Mouse (Mus musculus): ENCODE data around the gene Nrgn.

The Nrgn gene

GRCm38 (mm10) chr9:37552536-37553293 is at the start of gene Nrgn:
Gene Nrgn (minus strand): TSS chr9:37552904.
- peak; percentile 82 for DNase-seq (ENCODE audit: low spot score)

DNA sequence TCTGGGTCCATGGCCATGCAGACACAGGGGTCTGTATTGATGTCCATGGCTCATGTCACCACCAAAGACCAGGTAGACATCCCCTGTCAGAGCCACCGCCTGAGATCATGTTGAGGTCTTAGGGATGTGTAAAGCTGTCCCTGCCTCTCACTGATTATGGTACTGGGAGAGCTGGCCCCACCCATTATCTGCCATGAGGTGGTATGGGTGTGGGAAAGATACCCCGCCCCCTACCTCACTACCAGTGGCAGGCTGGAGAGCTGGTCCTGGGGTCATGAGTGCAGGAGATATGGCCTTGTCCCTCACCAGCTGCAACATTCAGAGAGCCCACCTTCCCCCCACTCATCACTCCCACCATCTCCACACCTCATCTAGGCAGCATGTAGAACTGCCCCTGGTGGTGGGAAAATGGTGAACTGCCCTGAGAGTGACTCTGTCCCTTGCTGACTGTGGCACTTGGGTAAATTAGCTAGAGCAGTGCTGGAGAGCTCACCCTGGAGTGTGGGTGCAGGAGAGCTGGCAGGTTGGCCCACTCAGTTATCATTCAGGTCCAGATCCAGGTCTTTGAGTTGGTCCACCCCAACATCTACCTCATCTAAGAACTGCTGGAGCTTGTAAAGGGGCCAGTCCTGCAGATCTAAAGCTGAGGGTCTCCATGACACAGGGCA is 48.0 kb upstream of the Nrgn start:
- DNase-seq (ENCODE audit: low spot score) = no peak

- no peak for DNase-seq (ENCODE audit: low spot score)
These were observed 45.9 kb upstream of the Nrgn start for GRCm38 (mm10) chr9:37598637-37599036.

DNA sequence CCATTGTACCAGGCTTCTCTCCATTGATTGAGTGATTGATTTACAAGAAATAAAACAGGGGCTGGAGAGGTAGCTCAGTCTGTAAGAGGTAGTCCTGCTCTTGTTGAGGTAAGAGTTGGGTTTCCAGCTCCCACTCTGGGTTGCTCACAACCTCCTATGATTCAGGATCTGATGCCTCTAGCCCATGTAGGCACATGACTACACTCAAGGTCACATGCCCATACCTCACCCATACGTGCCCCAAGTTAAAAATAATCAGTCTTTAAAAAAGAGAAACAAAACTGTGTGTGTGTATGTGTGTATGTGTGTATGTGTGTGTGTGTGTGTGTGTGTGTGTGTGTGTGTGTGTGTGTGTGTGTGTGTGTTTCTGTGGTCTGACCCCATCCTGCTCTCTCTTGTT is 42.9 kb upstream of the Nrgn start:
- DNase-seq (ENCODE audit: low spot score) = no peak

- DNase-seq (ENCODE audit: low spot score) = no peak
These were observed 41.0 kb upstream of the Nrgn start for GRCm38 (mm10) chr9:37593690-37594089.

DNA sequence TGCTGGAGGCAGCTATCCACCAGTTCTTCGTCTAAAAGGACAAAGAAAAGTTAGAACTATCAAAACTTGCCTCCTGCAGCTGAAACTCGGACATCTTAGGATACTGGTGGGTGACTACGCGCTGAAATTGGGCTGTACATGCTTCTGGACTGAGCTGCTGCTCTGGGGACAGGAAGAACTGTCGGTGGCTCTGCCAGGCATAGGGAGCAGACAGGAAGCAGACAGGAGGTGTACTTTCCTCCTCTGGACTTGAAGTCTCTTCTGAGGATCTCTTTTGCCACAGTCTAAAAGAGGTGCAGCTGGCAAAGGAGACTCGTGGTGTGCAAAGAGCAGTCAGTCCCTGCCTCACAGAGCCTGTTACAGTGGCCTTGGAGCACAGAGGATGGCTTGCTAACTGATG is 39.9 kb upstream of the Nrgn start:
- no peak for DNase-seq (ENCODE audit: low spot score)

- DNase-seq (ENCODE audit: low spot score) = no peak
These were observed 39.3 kb upstream of the Nrgn start for GRCm38 (mm10) chr9:37592025-37592424.

GRCm38 (mm10) chr9:37590381-37590780 is 37.7 kb upstream of the Nrgn start:
- DNase-seq (ENCODE audit: low spot score) = no peak

- DNase-seq (ENCODE audit: low spot score) = no peak
These were observed 34.0 kb upstream of the Nrgn start for GRCm38 (mm10) chr9:37586718-37587117.

GRCm38 (mm10) chr9:37583594-37583993 is 30.9 kb upstream of the Nrgn start:
- no peak for DNase-seq (ENCODE audit: low spot score)

- no peak for DNase-seq (ENCODE audit: low spot score)
These were observed 23.8 kb upstream of the Nrgn start for GRCm38 (mm10) chr9:37576436-37576930.

DNA sequence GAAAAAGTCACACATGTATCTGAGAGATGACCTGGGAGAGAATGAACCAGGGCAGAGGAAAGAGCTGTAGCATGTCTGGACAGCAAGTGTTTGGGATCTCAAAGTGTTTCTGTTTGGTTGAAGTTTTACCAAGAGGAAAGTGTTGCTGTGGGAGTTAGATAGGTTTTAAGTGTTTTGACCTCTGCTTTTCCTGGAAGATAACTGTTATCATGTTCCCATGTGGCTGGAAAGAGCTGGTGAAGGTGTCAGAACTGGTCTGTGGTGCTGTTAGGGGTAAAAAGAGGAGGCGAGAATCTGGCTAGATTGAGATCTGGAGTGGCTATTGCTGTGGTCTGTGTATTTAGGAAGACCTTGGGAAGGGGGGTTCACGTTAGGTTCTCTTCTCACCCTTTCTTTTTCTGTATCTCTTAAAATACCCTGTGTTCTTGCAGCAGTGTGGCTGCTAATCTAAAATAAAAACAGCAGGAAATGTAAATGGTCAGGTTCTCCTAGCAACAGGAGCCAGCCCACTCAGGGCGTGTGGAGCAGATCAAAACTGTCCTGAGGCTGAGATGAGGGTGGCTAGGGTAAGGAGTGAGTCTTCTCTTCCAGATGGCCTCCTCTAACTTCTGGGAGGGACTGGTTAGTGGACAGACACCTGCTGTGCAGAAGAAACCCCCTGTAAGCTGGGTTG is 19.6 kb upstream of the Nrgn start:
- DNase-seq (ENCODE audit: low spot score) = no peak

- no peak for DNase-seq (ENCODE audit: low spot score)
These were observed 16.6 kb upstream of the Nrgn start for GRCm38 (mm10) chr9:37569231-37569835.

DNA sequence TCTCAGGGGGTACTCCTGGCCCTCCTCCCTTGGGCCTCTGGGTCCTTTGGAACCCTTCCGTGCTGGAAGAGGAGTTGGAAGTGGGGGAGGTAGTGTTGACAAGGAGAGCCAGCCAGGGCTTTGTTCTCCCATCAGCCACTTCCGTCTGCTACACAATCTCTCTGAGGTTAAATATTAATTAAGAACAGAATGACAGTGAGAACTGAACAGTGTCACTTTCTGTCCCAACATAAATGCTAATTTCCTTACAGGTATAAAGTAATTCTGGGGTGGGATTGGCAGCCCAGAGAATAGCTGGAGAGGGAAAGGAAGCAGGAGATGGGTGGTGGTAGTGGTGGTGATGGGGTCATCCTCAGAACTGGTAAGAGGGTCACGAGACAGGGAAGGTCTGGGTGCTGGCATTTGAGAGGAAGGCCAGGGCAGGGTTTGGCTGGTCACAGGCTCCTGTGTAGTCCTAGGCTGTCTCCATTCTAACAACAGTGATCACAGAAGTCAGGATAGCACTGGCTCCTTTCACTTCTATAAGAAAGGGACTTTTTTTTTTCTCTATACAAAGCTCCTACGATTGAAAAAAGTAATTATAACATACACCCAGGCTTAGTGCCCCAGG is 16.0 kb upstream of the Nrgn start:
- DNase-seq (ENCODE audit: low spot score) = no peak

- no peak for DNase-seq (ENCODE audit: low spot score)
These were observed 15.3 kb upstream of the Nrgn start for GRCm38 (mm10) chr9:37567892-37568604.

DNA sequence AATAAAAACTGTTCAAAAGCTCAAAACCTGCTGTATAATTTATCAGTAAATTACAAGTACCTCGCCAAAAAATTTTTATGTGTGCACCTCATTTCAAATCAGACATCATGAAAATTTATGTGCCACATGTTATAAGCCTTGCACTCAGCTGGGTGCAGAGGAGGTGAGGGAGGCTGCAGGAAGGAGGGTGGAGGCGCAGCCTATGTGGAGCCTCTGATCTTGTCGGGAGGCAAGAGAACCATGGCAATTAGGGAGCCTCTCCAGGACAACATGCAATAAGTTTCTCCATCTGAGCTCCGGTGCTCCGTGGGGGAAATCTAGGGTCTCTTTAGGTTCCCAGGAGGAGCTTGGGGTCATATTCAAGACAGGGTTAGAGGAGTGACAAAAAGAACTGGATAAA is 14.8 kb upstream of the Nrgn start:
- no peak for DNase-seq (ENCODE audit: low spot score)

DNA sequence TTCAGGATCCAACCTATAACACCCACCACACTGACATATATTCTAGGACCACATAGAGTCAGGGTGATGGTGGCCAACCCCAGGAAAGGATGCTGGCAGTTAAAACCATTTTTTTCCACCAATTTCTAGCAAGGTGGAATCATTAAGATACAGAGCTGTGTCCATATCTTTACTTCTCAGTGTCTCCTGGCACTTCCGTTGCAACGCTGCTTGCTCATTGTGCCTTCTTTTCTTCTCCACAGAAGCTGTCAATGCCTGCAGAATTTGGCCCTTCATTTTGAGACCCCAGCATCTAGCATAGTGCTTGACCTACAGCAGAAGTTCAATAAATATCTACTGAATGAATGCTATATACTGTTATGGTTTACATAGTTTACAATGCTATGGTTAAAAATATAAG is 14.3 kb upstream of the Nrgn start:
- DNase-seq (ENCODE audit: low spot score) = no peak

DNA sequence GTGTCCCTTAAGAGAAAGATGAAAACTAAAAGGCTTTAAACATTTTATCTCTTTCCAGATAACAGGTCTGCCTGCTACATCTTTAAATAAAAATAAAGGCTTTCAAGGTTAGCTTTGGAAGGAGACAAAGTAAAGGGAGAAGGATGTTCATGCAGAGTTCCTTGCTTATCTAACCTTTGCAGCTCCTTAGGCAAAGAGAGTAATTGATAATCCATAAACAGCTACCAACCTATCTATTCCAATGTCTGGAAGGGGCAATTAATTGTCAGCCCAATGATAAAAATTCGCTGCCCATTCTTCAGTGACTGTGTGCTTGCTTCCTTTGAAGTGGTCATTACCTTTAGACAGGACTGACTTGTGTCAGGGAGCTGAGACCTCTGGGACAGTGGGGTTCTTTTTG is 11.1 kb upstream of the Nrgn start:
- DNase-seq (ENCODE audit: low spot score) = no peak

GRCm38 (mm10) chr9:37560617-37561016 is 7.9 kb upstream of the Nrgn start:
- DNase-seq (ENCODE audit: low spot score) = no peak

DNA sequence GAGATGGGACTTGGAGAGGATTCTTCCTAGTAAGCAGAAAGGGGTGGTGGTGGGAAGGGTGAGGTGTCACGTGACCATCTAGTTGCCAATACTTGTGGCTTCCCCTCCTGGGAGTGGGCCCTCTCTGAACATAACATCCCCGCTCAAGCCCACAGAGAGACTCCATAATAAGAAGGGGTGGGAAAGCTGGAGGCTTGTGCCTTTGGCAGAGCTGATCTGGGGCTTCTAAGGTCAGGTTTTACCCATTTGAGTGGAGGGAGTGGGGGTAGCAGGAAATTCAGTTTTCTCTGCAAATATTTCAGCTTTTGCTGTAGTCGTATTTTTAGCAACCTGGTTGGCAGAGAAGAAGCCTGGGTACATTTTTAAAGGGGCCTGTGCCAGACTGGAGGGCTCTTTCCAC is 3.7 kb upstream of the Nrgn start:
- no peak for DNase-seq (ENCODE audit: low spot score)
